ENCODE assay signal across 11 mouse cellular contexts in the genomic region with DNA sequence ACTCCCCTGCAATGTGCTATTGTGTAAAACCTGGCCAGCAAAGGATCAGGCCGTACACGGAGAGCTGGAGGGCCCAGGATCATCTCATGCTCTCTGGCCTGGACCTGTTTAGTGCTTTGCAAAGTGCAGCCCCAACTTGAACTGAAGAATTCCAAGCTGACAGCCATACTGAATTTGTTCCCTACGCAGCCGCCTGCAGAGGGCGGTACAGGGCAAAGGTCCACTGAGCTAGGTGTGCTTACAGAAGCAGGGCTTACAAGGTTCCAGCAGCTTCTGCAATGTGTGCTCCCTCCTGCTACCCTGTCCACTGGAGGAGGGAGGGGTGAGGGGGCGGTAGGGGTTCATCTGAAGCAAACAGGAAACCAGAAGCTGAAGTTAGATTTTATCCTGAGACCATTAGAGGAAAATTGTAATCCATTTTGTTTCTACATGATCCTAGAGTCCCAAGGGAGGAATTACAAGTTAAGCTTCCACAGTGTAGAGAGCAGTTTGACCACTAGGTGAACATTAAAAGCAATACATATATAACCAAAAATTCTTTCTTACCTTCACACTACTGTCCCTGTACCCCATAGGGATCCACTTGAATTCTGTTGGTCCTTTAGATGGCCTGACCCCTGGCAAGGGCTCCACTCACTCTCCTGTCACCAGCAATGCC. TPM values are rescaled to one million over a fixed set of nuclear protein-coding genes. Genes with fewer than 3 reads are reported as not detected.
DNase-seq lines count a peak whose midpoint lies in the region; ATAC-seq and TF ChIP-seq lines count a peak whose summit lies in the region.
"Not testable (repeated sequence)": the region's sequence is repeated elsewhere in the genome, so short reads cannot be mapped to it uniquely, and the experiment has no call there.
"Had no signal": no experiment of that assay in that cellular context is flagged by ENCODE, and none has a peak within 500 bp of the region (broad histone marks: within the 10 kb centered on the region; RNA-seq: fewer than 3 reads in every experiment).

No protein-coding gene starts in this region.

- not testable (repeated sequence) for H3K27ac ChIP-seq in bone marrow, adult 2 months (ENCODE audit: control insufficient read depth, insufficient read depth, low read depth, low read length, poor library complexity); embryonic fibroblast, embryonic 13.5 days (ENCODE audit: insufficient read depth, low read length); heart, embryonic 15.5 days; liver, embryonic 11.5 days (ENCODE audit: low read depth, low read length); thymus, adult 2 months (ENCODE audit: control insufficient read depth, insufficient read depth, low read length)

- ATAC-seq in heart, embryonic 15.5 days (replicated peaks; ENCODE audit: insufficient number of reproducible peaks, insufficient read depth, low FRiP score, low read depth), result 0 out of 2 replicates have a peak, but pooled peaks have one; percentile 27
- ATAC-seq in liver, embryonic 11.5 days (replicated peaks; ENCODE audit: low FRiP score), result not testable (repeated sequence)

- H3K4me1 ChIP-seq in bone marrow, adult 2 months (ENCODE audit: control insufficient read depth, insufficient read depth, low read length); embryonic fibroblast, embryonic 13.5 days (ENCODE audit: control insufficient read depth, insufficient read depth, low read length); heart, embryonic 15.5 days (replicated peaks); liver, embryonic 11.5 days (replicated peaks; ENCODE audit: control insufficient read depth, insufficient read depth, low read length); thymus, adult 2 months (replicated peaks; ENCODE audit: control insufficient read depth, insufficient read depth, low read length): not testable (repeated sequence)

- peak; percentile 35 for TF ChIP-seq CTCF in bone marrow, adult 2 months (IDR thresholded peaks at IDR 0.05; ENCODE audit: control insufficient read depth, insufficient read depth, low read length)
- 0 out of 2 replicates have a peak, but pooled peaks have one; percentile 50 for TF ChIP-seq CTCF in embryonic fibroblast, embryonic 13.5 days (IDR thresholded peaks at IDR 0.05; ENCODE audit: borderline replicate concordance, insufficient read depth, low read length)
- peak; percentile 35; the same call in 1 of the 2 replicates for TF ChIP-seq CTCF in thymus, adult 2 months (IDR thresholded peaks at IDR 0.05; ENCODE audit: borderline replicate concordance, control insufficient read depth, extremely low read depth, insufficient read depth, low read length, poor library complexity)

- H3K36me3 ChIP-seq in heart, embryonic 15.5 days; liver, embryonic 11.5 days (ENCODE audit: control insufficient read depth, insufficient read depth, low read length); thymus, adult 2 months (ENCODE audit: control insufficient read depth, insufficient read depth, low read length): not testable (repeated sequence)

- not testable (repeated sequence) for H3K9ac ChIP-seq in heart, embryonic 15.5 days; liver, embryonic 11.5 days (ENCODE audit: low read depth, low read length)

- not testable (repeated sequence) for TF ChIP-seq POLR2A in bone marrow, adult 2 months (IDR thresholded peaks at IDR 0.05; ENCODE audit: borderline replicate concordance, control insufficient read depth, low read depth, low read length); embryonic fibroblast, embryonic 13.5 days (IDR thresholded peaks at IDR 0.05; ENCODE audit: low read depth, low read length); thymus, adult 2 months (IDR thresholded peaks at IDR 0.05; ENCODE audit: control insufficient read depth, extremely low read depth, insufficient read depth, low read length, poor library complexity)

- H3K9me3 ChIP-seq in heart, embryonic 15.5 days (replicated peaks); liver, embryonic 11.5 days (ENCODE audit: control insufficient read depth, low read length): not testable (repeated sequence)

- not testable (repeated sequence) for H3K4me3 ChIP-seq in bone marrow, adult 2 months (replicated peaks; ENCODE audit: control insufficient read depth, low read depth, low read length); embryonic fibroblast, embryonic 13.5 days (ENCODE audit: insufficient read depth, low read length); heart, embryonic 15.5 days; liver, embryonic 11.5 days (ENCODE audit: low read depth, low read length); thymus, adult 2 months (ENCODE audit: control insufficient read depth, insufficient read depth, low read length)

- 15% methylated on average over 6 of the region's 6 CpGs for WGBS in bone marrow, adult 2 months
- WGBS in heart, embryonic 15.5 days, result 7% methylated on average over 6 of the region's 6 CpGs
- 17% methylated on average over 6 of the region's 6 CpGs for WGBS in liver, embryonic 11.5 days
- 20% methylated on average over 6 of the region's 6 CpGs for WGBS in thymus, adult 2 months

- not testable (repeated sequence) for H3K27me3 ChIP-seq in heart, embryonic 15.5 days; liver, embryonic 11.5 days (replicated peaks; ENCODE audit: control insufficient read depth, insufficient read depth, low read length); thymus, adult 2 months (ENCODE audit: control insufficient read depth, insufficient read depth, low read length)

- peak; percentile 58 for DNase-seq in CD4-positive, CD25-positive, alpha-beta regulatory T cell, adult 2 months (ENCODE audit: low read depth, low spot score)
- DNase-seq in kidney, postnatal 10 days, result peak; percentile 86
- peak; percentile 33 for DNase-seq in liver, embryonic 11.5 days (ENCODE audit: low spot score)
- DNase-seq in ovary, postnatal 10 days (ENCODE audit: low spot score), result peak; percentile 24
- peak; percentile 52 for DNase-seq in thymus, adult 2 months

- not testable (repeated sequence) for H3K4me2 ChIP-seq in heart, embryonic 15.5 days; liver, embryonic 11.5 days

RNA-seq across cellular contexts. Expression of a gene that starts 9.8 kb away (rescaled TPM):
- polyA plus RNA-seq in bone marrow, adult 2 months (2011; ENCODE audit: insufficient read depth, insufficient read length, low replicate concordance, missing spikeins), result not detected in 2 replicates
- not detected in 2 replicates for polyA plus RNA-seq in embryonic fibroblast, embryonic 13.5 days (2011; ENCODE audit: insufficient read length, low read depth, missing spikeins)
- 0.15 TPM in 1 of 2 replicates, not detected in the other for polyA plus RNA-seq in heart, embryonic 15.5 days (2015; fragmentation: Nextera tagmentation; extraction: Ambion mirVana)
- polyA plus RNA-seq in liver, embryonic 11.5 days (2014; fragmentation: Nextera tagmentation; extraction: Ambion mirVana), result 0.08 TPM in 1 of 2 replicates, not detected in the other
- polyA plus RNA-seq in thymus, adult 2 months (2012; rRNA removed), result 10.0 and 13.6 TPM in 2 replicates
- polyA plus RNA-seq: C2C12; embryonic facial prominence, embryonic 12.5 days had no signal

RNA-seq across cellular contexts. Expression of a gene that starts 15.2 kb away (rescaled TPM):
- polyA plus RNA-seq in bone marrow, adult 2 months (2011; ENCODE audit: insufficient read depth, insufficient read length, low replicate concordance, missing spikeins), result 4.4 and 4.6 TPM in 2 replicates
- polyA plus RNA-seq in embryonic fibroblast, embryonic 13.5 days (2011; ENCODE audit: insufficient read length, low read depth, missing spikeins), result not detected in 2 replicates
- not detected in 2 replicates for polyA plus RNA-seq in heart, embryonic 15.5 days (2015; fragmentation: Nextera tagmentation; extraction: Ambion mirVana)
- polyA plus RNA-seq in liver, embryonic 11.5 days (2014; fragmentation: Nextera tagmentation; extraction: Ambion mirVana), result 0.10 TPM in 1 of 2 replicates, not detected in the other
- polyA plus RNA-seq in thymus, adult 2 months (2012; rRNA removed), result 0.11 and 0.14 TPM in 2 replicates
- polyA plus RNA-seq: embryonic facial prominence, embryonic 12.5 days had no signal

RNA-seq across cellular contexts. Expression of a gene that starts 38.4 kb away (rescaled TPM):
- not detected in 2 replicates for polyA plus RNA-seq in bone marrow, adult 2 months (2011; ENCODE audit: insufficient read depth, insufficient read length, low replicate concordance, missing spikeins)
- polyA plus RNA-seq in embryonic fibroblast, embryonic 13.5 days (2011; ENCODE audit: insufficient read length, low read depth, missing spikeins), result not detected in 2 replicates
- polyA plus RNA-seq in heart, embryonic 15.5 days (2015; fragmentation: Nextera tagmentation; extraction: Ambion mirVana), result not detected in 2 replicates
- not detected in 2 replicates for polyA plus RNA-seq in liver, embryonic 11.5 days (2014; fragmentation: Nextera tagmentation; extraction: Ambion mirVana)
- polyA plus RNA-seq in thymus, adult 2 months (2012; rRNA removed), result not detected in 2 replicates
- polyA plus RNA-seq: C2C12; embryonic facial prominence, embryonic 12.5 days; liver, embryonic 16.5 days had no signal

RNA-seq across cellular contexts. Expression of a gene that starts 46.5 kb away (rescaled TPM):
- polyA plus RNA-seq in bone marrow, adult 2 months (2011; ENCODE audit: insufficient read depth, insufficient read length, low replicate concordance, missing spikeins), result 2.9 and 3.8 TPM in 2 replicates
- polyA plus RNA-seq in embryonic fibroblast, embryonic 13.5 days (2011; ENCODE audit: insufficient read length, low read depth, missing spikeins), result not detected in 2 replicates
- not detected in 2 replicates for polyA plus RNA-seq in heart, embryonic 15.5 days (2015; fragmentation: Nextera tagmentation; extraction: Ambion mirVana)
- polyA plus RNA-seq in liver, embryonic 11.5 days (2014; fragmentation: Nextera tagmentation; extraction: Ambion mirVana), result not detected in 2 replicates
- polyA plus RNA-seq in thymus, adult 2 months (2012; rRNA removed), result not detected in 2 replicates
- polyA plus RNA-seq: embryonic facial prominence, embryonic 12.5 days; liver, embryonic 16.5 days had no signal

Comparison
In these comparisons a context has a peak if more than half of its experiments do, and no peak if none do; other contexts are left out.
1. DNase-seq: peak in every context shown above with its lines; median percentile 86 in kidney, postnatal 10 days; 58 in CD4-positive, CD25-positive, alpha-beta regulatory T cell, adult 2 months; 52 in thymus, adult 2 months; 33 in liver, embryonic 11.5 days; 24 in ovary, postnatal 10 days.